ENCODE assay signal across 8 mouse cellular contexts in genomic region chr11:116086258-116087193, GRCm38 (mm10). TPM values are rescaled to one million over a fixed set of nuclear protein-coding genes. Genes with fewer than 3 reads are reported as not detected.
DNase-seq lines count a peak whose midpoint lies in the region; ATAC-seq and TF ChIP-seq lines count a peak whose summit lies in the region.

Wbp2 (minus strand) TSS chr11:116086995.

- peak; percentile 98 to 99 for DNase-seq in heart, postnatal 10 days
- DNase-seq in large intestine, adult 2 months (ENCODE audit: low read depth, low spot score): peak; percentile 98
- peak; percentile 97 for DNase-seq in liver, postnatal 0 days
- peak; percentile 97 for DNase-seq in testis, postnatal 10 days (ENCODE audit: low spot score)

- TF ChIP-seq CTCF in ES-Bruce4 (IDR thresholded peaks at IDR 0.05; ENCODE audit: low read depth, low read length): no peak
- peak; percentile 40 for TF ChIP-seq CTCF in liver, postnatal 0 days (IDR thresholded peaks at IDR 0.05; ENCODE audit: low read depth)

- peak within 1 kb of the TSS; percentile 5; the same call in 1 of the 2 replicates for H3K27ac ChIP-seq in ES-Bruce4 (ENCODE audit: insufficient read depth, low read length)
- peak within 1 kb of the TSS; percentile 82 for H3K27ac ChIP-seq in forebrain, embryonic 13.5 days
- peak within 1 kb of the TSS; percentile 86 for H3K27ac ChIP-seq in liver, postnatal 0 days (ENCODE audit: low read depth)
- peak within 1 kb of the TSS; percentile 70 for H3K27ac ChIP-seq in neural tube, embryonic 14.5 days (ENCODE audit: low read depth, low read length)

- H3K9ac ChIP-seq in ES-Bruce4 (ENCODE audit: low read depth, poor library complexity, severe bottlenecking): peak within 1 kb of the TSS; percentile 60
- peak within 1 kb of the TSS; percentile 59 for H3K9ac ChIP-seq in forebrain, embryonic 13.5 days
- H3K9ac ChIP-seq in liver, postnatal 0 days (replicated peaks): peak within 1 kb of the TSS; percentile 72
- H3K9ac ChIP-seq in neural tube, embryonic 14.5 days (replicated peaks; ENCODE audit: low read depth, low read length): peak within 1 kb of the TSS; percentile 29; the same call in 1 of the 2 replicates

- H3K4me2 ChIP-seq in forebrain, embryonic 13.5 days: peak within 1 kb of the TSS; percentile 66
- H3K4me2 ChIP-seq in liver, postnatal 0 days (ENCODE audit: low read depth, low read length): peak within 1 kb of the TSS; percentile 80
- H3K4me2 ChIP-seq in neural tube, embryonic 14.5 days (ENCODE audit: low read depth, low read length): peak within 1 kb of the TSS; percentile 61

- H3K4me1 ChIP-seq in ES-Bruce4 (ENCODE audit: control insufficient read depth, insufficient read depth, low read length): peaks cover 2% of the 10 kb centered on the region
- peaks cover 21% of the 10 kb centered on the region for H3K4me1 ChIP-seq in forebrain, embryonic 13.5 days
- peaks cover 41% of the 10 kb centered on the region for H3K4me1 ChIP-seq in liver, postnatal 0 days (ENCODE audit: insufficient read depth)
- peaks cover 8% of the 10 kb centered on the region for H3K4me1 ChIP-seq in neural tube, embryonic 14.5 days (ENCODE audit: control insufficient read depth, insufficient read depth, low read length)

- intact Hi-C loops in heart, postnatal 10 days (cut with DNase I): loop anchor here (1.0 to 5.0 kb wide), 4 partner anchors 24 to 346 kb away; partner anchors contain the start of gene Ubald2

- 5% methylated on average over 37 of the region's 43 CpGs for WGBS in forebrain, embryonic 13.5 days
- 2% methylated on average over 39 of the region's 43 CpGs for WGBS in large intestine, adult 2 months
- WGBS in liver, postnatal 0 days (ENCODE audit: insufficient replicate concordance): 5% methylated on average over 34 of the region's 43 CpGs
- WGBS in neural tube, embryonic 14.5 days: 5% methylated on average over 37 of the region's 43 CpGs

- TF ChIP-seq EP300 in ES-Bruce4 (IDR thresholded peaks at IDR 0.05; ENCODE audit: insufficient read depth, low read depth, low read length): no peak
- TF ChIP-seq EP300 in liver, postnatal 0 days (IDR thresholded peaks at IDR 0.05; ENCODE audit: low read depth): no peak

- peak; percentile 87 for ATAC-seq in cerebellum, adult (ENCODE audit: insufficient number of reproducible peaks, low FRiP score, low TSS enrichment)
- ATAC-seq in forebrain, embryonic 13.5 days: peak; percentile 96
- ATAC-seq in liver, postnatal 0 days: peak; percentile 91
- peak; percentile 95 for ATAC-seq in neural tube, embryonic 14.5 days (ENCODE audit: low read depth)

- H3K27me3 ChIP-seq in ES-Bruce4 (ENCODE audit: control insufficient read depth, insufficient read depth, low read length, poor library complexity, severe bottlenecking): no peaks in the 10 kb centered on the region
- H3K27me3 ChIP-seq in forebrain, embryonic 13.5 days: no peaks in the 10 kb centered on the region
- H3K27me3 ChIP-seq in liver, postnatal 0 days (ENCODE audit: insufficient read depth, low read length): no peaks in the 10 kb centered on the region
- no peaks in the 10 kb centered on the region for H3K27me3 ChIP-seq in neural tube, embryonic 14.5 days (ENCODE audit: control insufficient read depth, insufficient read depth, low read length)

- peaks cover 22% of the 10 kb centered on the region for H3K36me3 ChIP-seq in ES-Bruce4 (ENCODE audit: control insufficient read depth, insufficient read depth, low read length, poor library complexity, severe bottlenecking)
- H3K36me3 ChIP-seq in forebrain, embryonic 13.5 days (ENCODE audit: poor library complexity, severe bottlenecking): peaks cover 27% of the 10 kb centered on the region
- H3K36me3 ChIP-seq in liver, postnatal 0 days (replicated peaks; ENCODE audit: insufficient read depth, low read length): peaks cover 30% of the 10 kb centered on the region
- peaks cover 17% of the 10 kb centered on the region for H3K36me3 ChIP-seq in neural tube, embryonic 14.5 days (ENCODE audit: control insufficient read depth, insufficient read depth, low read length)

- H3K4me3 ChIP-seq in ES-Bruce4 (ENCODE audit: low read depth, low read length): peak within 1 kb of the TSS; percentile 77
- H3K4me3 ChIP-seq in forebrain, embryonic 13.5 days: peak within 1 kb of the TSS; percentile 51
- peak within 1 kb of the TSS; percentile 61 for H3K4me3 ChIP-seq in liver, postnatal 0 days (ENCODE audit: low read depth, low read length)
- H3K4me3 ChIP-seq in neural tube, embryonic 14.5 days (ENCODE audit: low read depth, low read length): peak within 1 kb of the TSS; percentile 35

- TF ChIP-seq POLR2A in ES-Bruce4 (IDR thresholded peaks at IDR 0.05; ENCODE audit: insufficient read depth, low read length): peak; percentile 63

- no peaks in the 10 kb centered on the region for H3K9me3 ChIP-seq in ES-Bruce4 (replicated peaks; ENCODE audit: control insufficient read depth, insufficient read depth, low read length, poor library complexity, severe bottlenecking)
- H3K9me3 ChIP-seq in forebrain, embryonic 13.5 days (replicated peaks): no peaks in the 10 kb centered on the region
- H3K9me3 ChIP-seq in liver, postnatal 0 days (ENCODE audit: low read length): no peaks in the 10 kb centered on the region
- no peaks in the 10 kb centered on the region for H3K9me3 ChIP-seq in neural tube, embryonic 14.5 days (ENCODE audit: control insufficient read depth, low read length)

RNA-seq across cellular contexts. Expression of gene Wbp2, which starts in this region (rescaled TPM):
- 179 and 198 TPM in 2 replicates for polyA plus RNA-seq in ES-Bruce4 (2011; ENCODE audit: insufficient read depth, insufficient read length, low read depth, missing spikeins)
- polyA plus RNA-seq in forebrain, embryonic 13.5 days (2015; fragmentation: Nextera tagmentation; extraction: Ambion mirVana): 114 and 115 TPM in 2 replicates
- total RNA-seq in heart, postnatal 10 days (2021): 10 to 100 TPM; 96.6 to 99.5 TPM
- 166 and 197 TPM in 2 replicates for polyA plus RNA-seq in large intestine, adult 2 months (2012; rRNA removed)
- polyA plus RNA-seq in liver, postnatal 0 days (2015; fragmentation: Nextera tagmentation; extraction: Ambion mirVana): 63.3 and 65.0 TPM in 2 replicates
- polyA plus RNA-seq in neural tube, embryonic 14.5 days (2014; fragmentation: Nextera tagmentation; extraction: Ambion mirVana): 161 and 177 TPM in 2 replicates

Comparison
In these comparisons a context has a peak if more than half of its experiments do, and no peak if none do; other contexts are left out.
1. Peak in every context shown above with its lines: DNase-seq, ATAC-seq, H3K4me3 ChIP-seq and H3K27ac ChIP-seq.
2. H3K27ac ChIP-seq: peak in every context shown above with its lines; median percentile 86 in liver, postnatal 0 days; 82 in forebrain, embryonic 13.5 days; 70 in neural tube, embryonic 14.5 days; 5 in ES-Bruce4.